Mouse (Mus musculus) thymus, adult 2 months (tissue): Measurements from ENCODE around the gene 8030474K03Rik.

Experiments used
- CTCF ChIP-seq: fragments of 200-500 bp; IDR thresholded peaks from 2 replicates; pipeline ENCODE4 v1.5.1; 2012; ENCODE audit warnings: mild to moderate bottlenecking, control low read depth, low read length, moderate library complexity, borderline replicate concordance; ENCODE audit not compliant: control insufficient read depth, poor library complexity, insufficient read depth; ENCODE audit errors: extremely low read depth
- POLR2A ChIP-seq: fragments of 200-500 bp; IDR thresholded peaks from 2 replicates; pipeline ENCODE4 v1.6.1; 2012; ENCODE audit warnings: mild to moderate bottlenecking, low read length, control low read depth, moderate library complexity; ENCODE audit not compliant: control insufficient read depth, poor library complexity, insufficient read depth; ENCODE audit errors: extremely low read depth

DNA sequence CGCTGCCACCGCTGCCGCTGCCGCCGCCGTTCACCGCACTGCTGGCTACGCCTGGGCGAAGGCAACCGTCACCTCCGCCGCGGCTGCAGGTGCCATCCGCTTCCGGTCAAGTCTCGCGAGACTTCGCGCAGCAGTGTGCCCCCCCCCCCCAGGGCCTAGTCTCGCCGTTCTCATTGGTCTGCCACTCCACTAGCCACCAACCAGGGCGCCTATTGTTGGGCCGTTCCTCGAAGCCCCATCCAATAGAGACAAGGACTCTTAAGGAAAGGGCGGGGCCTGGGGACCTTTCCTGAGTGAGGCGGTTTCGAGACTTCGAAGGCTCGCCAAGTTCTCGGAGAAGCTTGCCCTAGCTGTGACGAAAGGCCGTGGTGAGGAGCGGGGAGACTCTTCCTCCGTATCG, at the start of gene 8030474K03Rik, which contains the start of gene Gm4779:
- TF ChIP-seq POLR2A = no peak
- no peak for TF ChIP-seq CTCF
